Mouse (Mus musculus) urinary bladder, postnatal 4 days (tissue): ENCODE data around the gene Obp2b.

Experiments
- DNase-seq, 2 experiments: peaks; one replicate each; pipeline ENCODE4 v3.0.0; 2021 to 2022; ENCODE audit warnings: low spot score in 2 of 2

Gene Obp2b

GRCm38 (mm10) chr2:25776717-25777116, 39.9 kb downstream of the Obp2b start, which contains the start of gene Lcn11:
Gene Lcn11, plus strand, starts transcription at chr2:25777017.
- no peak for DNase-seq

- no peak for DNase-seq
These were observed 42.3 kb downstream of the Obp2b start for GRCm38 (mm10) chr2:25779076-25779475.

GRCm38 (mm10) chr2:25780921-25781320, 44.1 kb downstream of the Obp2b start:
- no peak for DNase-seq

- DNase-seq = no peak
These were observed 45.1 kb downstream of the Obp2b start, which contains the start of gene Gm13539 for GRCm38 (mm10) chr2:25781957-25782356. Gene Gm13539, plus strand, starts transcription at chr2:25782257.

GRCm38 (mm10) chr2:25785573-25786322, 48.9 kb downstream of the Obp2b start:
- DNase-seq = no peak

GRCm38 (mm10) chr2:25789092-25789491, 52.3 kb downstream of the Obp2b start:
- DNase-seq = peak in 1 of 2 experiments; percentile 1
